Mouse (Mus musculus): Measurements from ENCODE around the gene H2afy. TPM values are rescaled to one million over a fixed set of nuclear protein-coding genes. Genes with fewer than 3 reads are reported as not detected.

Gene H2afy
- polyA plus RNA-seq, 1 experiment from 2014 or later: 361 TPM

DNA sequence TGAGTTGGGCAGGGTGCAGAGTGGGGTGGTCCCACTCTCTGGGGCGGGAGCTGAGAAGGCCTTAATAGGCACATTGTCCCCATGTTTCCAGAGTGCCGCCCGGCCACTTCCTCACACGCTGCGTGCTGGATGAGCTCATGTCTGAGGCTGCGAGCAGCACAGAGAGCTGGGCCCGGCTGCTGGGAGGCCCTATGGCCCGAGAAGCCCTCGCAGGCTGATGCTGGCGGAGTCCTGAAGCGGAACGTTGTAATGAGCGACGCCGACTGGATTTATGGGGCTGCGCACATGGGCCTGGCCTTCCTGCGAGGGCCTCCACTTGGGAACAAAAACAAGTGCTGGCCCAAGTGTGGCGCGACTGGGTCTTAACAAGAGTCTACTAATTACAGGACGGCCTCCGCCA is 70.0 kb downstream of the H2afy start:
- no peak for ATAC-seq (replicated peaks; ENCODE audit: low FRiP score, low TSS enrichment, low read depth)
- Histone ChIP-seq H3K4me2 (ENCODE audit: low read length) (no peak overlapping the region), H3K9ac (ENCODE audit: low read length) (no peak overlapping the region), H3K4me3 (ENCODE audit: low read depth, low read length) (no peak overlapping the region), H3K9me3 (ENCODE audit: control insufficient read depth, low read length) (no peaks in the 10 kb centered on the region), H3K36me3 (ENCODE audit: control insufficient read depth, insufficient read depth, low read length) (peaks cover 5% of the 10 kb centered on the region), H3K27me3 (replicated peaks; ENCODE audit: control insufficient read depth, insufficient read depth, low read length) (0 out of 2 replicates have a peak, but pooled peaks cover 18% of the 10 kb centered on the region), H3K27ac (ENCODE audit: low read depth) (no peak overlapping the region), H3K4me1 (replicated peaks; ENCODE audit: control insufficient read depth, insufficient read depth, low read length) (no peaks in the 10 kb centered on the region; the same call in 1 of the 2 replicates)
- no peak for DNase-seq (ENCODE audit: low spot score)
- 70% methylated on average over 21 of the region's 21 CpGs for WGBS

DNA sequence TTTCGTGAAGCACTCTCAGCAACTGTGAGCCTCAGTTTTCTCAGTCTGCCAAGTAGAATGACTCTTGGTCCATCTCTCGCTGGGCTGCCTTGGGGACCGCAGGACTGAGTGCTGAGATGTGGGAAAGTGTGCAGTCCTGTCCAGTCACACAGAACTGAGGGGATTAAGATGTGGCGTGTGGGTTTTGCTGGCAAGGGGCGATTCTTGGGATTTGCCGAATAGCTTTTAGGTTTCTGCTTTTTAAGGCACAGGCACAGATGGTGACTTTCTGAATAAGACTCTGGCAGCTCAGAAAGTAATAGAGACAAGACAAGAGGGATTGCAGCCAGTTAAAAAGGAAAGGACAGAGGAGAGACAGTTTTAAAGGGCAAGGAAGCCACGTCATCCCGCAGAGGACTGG is 78.4 kb downstream of the H2afy start:
- ATAC-seq (replicated peaks; ENCODE audit: low FRiP score, low TSS enrichment, low read depth) (no peak), DNase-seq (ENCODE audit: low spot score) (no peak)
- H3K27ac ChIP-seq (ENCODE audit: low read depth): no peak overlapping the region
- 0 out of 2 replicates have a peak, but pooled peaks cover 8% of the 10 kb centered on the region for H3K27me3 ChIP-seq (replicated peaks; ENCODE audit: control insufficient read depth, insufficient read depth, low read length)
- H3K9me3 ChIP-seq (ENCODE audit: control insufficient read depth, low read length): no peaks in the 10 kb centered on the region
- no peak overlapping the region for H3K4me3 ChIP-seq (ENCODE audit: low read depth, low read length)
- H3K36me3 ChIP-seq (ENCODE audit: control insufficient read depth, insufficient read depth, low read length): no peaks in the 10 kb centered on the region
- WGBS: 85% methylated on average over 8 of the region's 8 CpGs
- no peak overlapping the region for H3K4me2 ChIP-seq (ENCODE audit: low read length)
- no peaks in the 10 kb centered on the region; the same call in 1 of the 2 replicates for H3K4me1 ChIP-seq (replicated peaks; ENCODE audit: control insufficient read depth, insufficient read depth, low read length)
- H3K9ac ChIP-seq (ENCODE audit: low read length): no peak overlapping the region

DNA sequence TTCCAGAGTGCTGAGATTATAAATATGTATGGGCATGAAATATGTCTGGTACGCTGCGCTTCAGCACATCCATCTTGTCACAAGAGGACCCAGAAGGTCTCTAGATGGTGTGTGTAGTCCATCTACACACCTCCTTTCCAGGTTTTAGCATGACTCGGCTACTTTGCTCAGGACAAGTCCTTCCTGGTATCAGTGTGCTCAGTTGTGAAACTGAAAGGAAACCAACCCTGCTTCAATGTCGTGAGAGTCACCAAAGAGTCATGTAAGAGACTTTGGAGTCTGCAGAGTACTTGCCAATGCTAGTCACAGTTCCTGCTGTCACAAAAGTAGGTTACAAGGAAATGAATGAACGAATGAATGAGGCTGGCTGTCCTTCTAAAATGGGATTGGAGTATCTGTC is 80.4 kb downstream of the H2afy start:
- H3K27me3 ChIP-seq (replicated peaks; ENCODE audit: control insufficient read depth, insufficient read depth, low read length): 0 out of 2 replicates have a peak, but pooled peaks cover 11% of the 10 kb centered on the region
- H3K9ac ChIP-seq (ENCODE audit: low read length): no peak overlapping the region
- 85% methylated on average over 5 of the region's 5 CpGs for WGBS
- ATAC-seq (replicated peaks; ENCODE audit: low FRiP score, low TSS enrichment, low read depth) (no peak), DNase-seq (ENCODE audit: low spot score) (no peak)
- H3K4me2 ChIP-seq (ENCODE audit: low read length): no peak overlapping the region
- no peaks in the 10 kb centered on the region for H3K9me3 ChIP-seq (ENCODE audit: control insufficient read depth, low read length)
- H3K4me1 ChIP-seq (replicated peaks; ENCODE audit: control insufficient read depth, insufficient read depth, low read length): no peaks in the 10 kb centered on the region
- no peak overlapping the region for H3K4me3 ChIP-seq (ENCODE audit: low read depth, low read length)
- H3K36me3 ChIP-seq (ENCODE audit: control insufficient read depth, insufficient read depth, low read length): no peaks in the 10 kb centered on the region
- H3K27ac ChIP-seq (ENCODE audit: low read depth): no peak overlapping the region

DNA sequence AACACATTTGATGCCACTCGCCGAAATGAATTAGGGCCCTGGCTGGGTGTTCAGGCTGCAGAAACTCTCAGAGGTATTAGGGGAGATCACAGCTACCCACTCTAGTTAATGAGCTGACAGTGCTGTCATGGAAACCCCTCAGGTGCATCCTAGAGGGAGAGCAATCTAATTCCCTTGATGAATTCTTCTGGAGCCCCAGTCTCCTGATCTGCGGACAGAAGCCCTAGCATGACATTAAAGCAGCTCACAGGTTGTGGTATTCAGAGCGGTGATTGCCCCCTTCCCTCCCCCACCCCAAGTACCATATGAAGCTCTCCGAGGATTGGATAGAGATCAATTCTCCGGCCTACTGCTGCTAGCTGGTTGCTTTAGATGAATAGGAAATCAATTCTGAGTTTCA is 82.1 kb downstream of the H2afy start:
- Histone ChIP-seq H3K4me3 (ENCODE audit: low read depth, low read length) (no peak overlapping the region), H3K4me2 (ENCODE audit: low read length) (no peak overlapping the region), H3K4me1 (replicated peaks; ENCODE audit: control insufficient read depth, insufficient read depth, low read length) (0 out of 2 replicates have a peak, but pooled peaks cover 3% of the 10 kb centered on the region), H3K27ac (ENCODE audit: low read depth) (no peak overlapping the region), H3K36me3 (ENCODE audit: control insufficient read depth, insufficient read depth, low read length) (no peaks in the 10 kb centered on the region), H3K27me3 (replicated peaks; ENCODE audit: control insufficient read depth, insufficient read depth, low read length) (0 out of 2 replicates have a peak, but pooled peaks cover 11% of the 10 kb centered on the region), H3K9me3 (ENCODE audit: control insufficient read depth, low read length) (no peaks in the 10 kb centered on the region), H3K9ac (ENCODE audit: low read length) (no peak overlapping the region)
- no peak for DNase-seq (ENCODE audit: low spot score)
- ATAC-seq (replicated peaks; ENCODE audit: low FRiP score, low TSS enrichment, low read depth): no peak
- 78% methylated on average over 6 of the region's 6 CpGs for WGBS

DNA sequence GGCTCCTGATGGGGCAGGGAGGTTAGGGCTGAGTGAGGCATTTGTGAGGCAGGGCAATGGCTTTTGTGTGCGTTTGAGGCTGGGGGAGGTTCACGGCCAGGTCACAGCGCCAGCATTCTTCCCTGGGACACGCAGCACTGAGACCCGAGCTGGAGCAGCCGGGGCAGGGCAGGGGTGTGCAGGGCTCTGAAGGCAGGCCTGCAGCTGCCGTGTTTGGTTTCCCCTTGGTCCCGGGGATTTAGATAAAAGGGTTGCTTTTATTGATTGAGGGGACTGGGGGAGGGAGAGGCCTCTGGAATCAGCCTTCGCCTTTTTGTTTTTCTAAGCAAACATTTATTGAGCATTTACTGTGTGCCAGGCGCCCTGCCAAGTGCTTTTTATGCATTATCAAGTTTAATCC is 83.4 kb downstream of the H2afy start:
- no peak overlapping the region for H3K4me2 ChIP-seq (ENCODE audit: low read length)
- peak overlapping the region; percentile 48 for H3K27ac ChIP-seq (ENCODE audit: low read depth)
- H3K9me3 ChIP-seq (ENCODE audit: control insufficient read depth, low read length): no peaks in the 10 kb centered on the region
- H3K4me3 ChIP-seq (ENCODE audit: low read depth, low read length): no peak overlapping the region
- H3K4me1 ChIP-seq (replicated peaks; ENCODE audit: control insufficient read depth, insufficient read depth, low read length): 0 out of 2 replicates have a peak, but pooled peaks cover 3% of the 10 kb centered on the region
- no peak overlapping the region for H3K9ac ChIP-seq (ENCODE audit: low read length)
- 0 out of 2 replicates have a peak, but pooled peaks cover 11% of the 10 kb centered on the region for H3K27me3 ChIP-seq (replicated peaks; ENCODE audit: control insufficient read depth, insufficient read depth, low read length)
- no peaks in the 10 kb centered on the region for H3K36me3 ChIP-seq (ENCODE audit: control insufficient read depth, insufficient read depth, low read length)
- DNase-seq (ENCODE audit: low spot score): no peak
- peak; percentile 73 for ATAC-seq (replicated peaks; ENCODE audit: low FRiP score, low TSS enrichment, low read depth)
- WGBS: 8% methylated on average over 10 of the region's 10 CpGs

DNA sequence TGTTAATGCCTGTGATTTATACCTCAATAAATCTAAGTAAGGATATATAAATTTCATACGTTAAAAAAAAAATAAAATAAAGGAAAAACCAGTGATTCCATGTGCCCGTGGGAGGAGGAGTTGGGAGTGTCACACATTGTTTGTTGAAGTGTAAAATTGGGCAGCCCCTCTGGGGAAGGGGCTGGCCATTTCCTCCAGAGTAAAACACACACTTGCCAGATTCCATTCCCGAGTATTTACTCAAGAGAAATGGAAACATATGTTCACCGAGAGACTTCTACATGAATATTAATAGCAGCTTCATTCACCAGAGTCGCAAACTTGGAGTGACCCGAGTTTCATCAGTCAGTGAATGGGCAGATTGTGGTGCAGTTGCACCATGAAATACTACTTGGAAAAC is 85.9 kb downstream of the H2afy start:
- Histone ChIP-seq H3K36me3 (ENCODE audit: control insufficient read depth, insufficient read depth, low read length) (no peaks in the 10 kb centered on the region), H3K27me3 (replicated peaks; ENCODE audit: control insufficient read depth, insufficient read depth, low read length) (0 out of 2 replicates have a peak, but pooled peaks cover 11% of the 10 kb centered on the region), H3K4me1 (replicated peaks; ENCODE audit: control insufficient read depth, insufficient read depth, low read length) (0 out of 2 replicates have a peak, but pooled peaks cover 3% of the 10 kb centered on the region), H3K4me2 (ENCODE audit: low read length) (no peak overlapping the region), H3K4me3 (ENCODE audit: low read depth, low read length) (no peak overlapping the region), H3K9ac (ENCODE audit: low read length) (no peak overlapping the region), H3K9me3 (ENCODE audit: control insufficient read depth, low read length) (no peaks in the 10 kb centered on the region), H3K27ac (ENCODE audit: low read depth) (no peak overlapping the region)
- ATAC-seq (replicated peaks; ENCODE audit: low FRiP score, low TSS enrichment, low read depth) (no peak), DNase-seq (ENCODE audit: low spot score) (no peak)
- WGBS: 36% methylated on average over 6 of the region's 6 CpGs

DNA sequence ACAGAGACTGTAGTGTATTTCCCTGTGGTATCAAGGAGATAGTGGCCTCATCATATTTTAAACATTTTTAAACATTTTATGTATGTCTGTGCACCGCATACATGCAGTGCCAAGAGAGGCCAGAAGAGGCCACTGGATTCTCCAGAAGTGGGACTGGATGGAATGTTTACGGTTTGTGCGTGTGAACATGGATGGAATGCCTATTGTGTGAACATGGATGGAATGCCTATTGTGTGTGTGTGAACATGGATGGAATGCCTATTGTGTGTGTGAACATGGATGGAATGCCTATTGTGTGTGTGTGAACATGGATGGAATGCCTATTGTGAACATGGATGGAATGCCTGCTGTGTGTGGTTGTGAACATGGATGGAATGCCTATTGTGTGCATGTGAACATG is 93.9 kb downstream of the H2afy start:
- Histone ChIP-seq H3K36me3 (ENCODE audit: control insufficient read depth, insufficient read depth, low read length) (no peaks in the 10 kb centered on the region), H3K4me3 (ENCODE audit: low read depth, low read length) (no peak overlapping the region), H3K4me2 (ENCODE audit: low read length) (no peak overlapping the region), H3K27me3 (replicated peaks; ENCODE audit: control insufficient read depth, insufficient read depth, low read length) (peaks cover 16% of the 10 kb centered on the region), H3K9ac (ENCODE audit: low read length) (no peak overlapping the region), H3K9me3 (ENCODE audit: control insufficient read depth, low read length) (no peaks in the 10 kb centered on the region), H3K4me1 (replicated peaks; ENCODE audit: control insufficient read depth, insufficient read depth, low read length) (no peaks in the 10 kb centered on the region), H3K27ac (ENCODE audit: low read depth) (no peak overlapping the region)
- ATAC-seq (replicated peaks; ENCODE audit: low FRiP score, low TSS enrichment, low read depth) (no peak), DNase-seq (ENCODE audit: low spot score) (no peak)
- 86% methylated on average over 3 of the region's 3 CpGs for WGBS

DNA sequence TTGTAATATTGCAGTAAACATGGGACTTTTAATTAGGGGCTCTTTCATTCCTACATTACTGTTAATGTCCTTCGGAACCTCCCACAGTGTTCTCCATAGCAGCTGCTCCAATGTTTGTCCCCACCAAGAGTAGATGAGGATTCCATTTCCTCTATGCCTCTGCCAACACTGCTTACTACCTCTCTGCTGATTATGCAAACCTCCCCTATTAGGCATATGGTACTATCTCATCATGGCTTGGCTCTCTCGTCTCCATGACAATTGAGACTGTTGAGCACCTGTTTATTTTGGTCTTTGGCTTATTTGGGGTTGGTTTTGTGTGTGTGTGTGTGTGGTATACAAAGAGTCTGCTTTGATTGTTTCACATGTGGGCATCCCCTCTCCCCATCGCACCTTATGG is 95.5 kb downstream of the H2afy start:
- WGBS: 81% methylated on average over 3 of the region's 3 CpGs
- Histone ChIP-seq H3K4me3 (ENCODE audit: low read depth, low read length) (no peak overlapping the region), H3K27ac (ENCODE audit: low read depth) (no peak overlapping the region), H3K4me1 (replicated peaks; ENCODE audit: control insufficient read depth, insufficient read depth, low read length) (no peaks in the 10 kb centered on the region), H3K27me3 (replicated peaks; ENCODE audit: control insufficient read depth, insufficient read depth, low read length) (peaks cover 30% of the 10 kb centered on the region), H3K36me3 (ENCODE audit: control insufficient read depth, insufficient read depth, low read length) (no peaks in the 10 kb centered on the region), H3K4me2 (ENCODE audit: low read length) (no peak overlapping the region), H3K9ac (ENCODE audit: low read length) (no peak overlapping the region), H3K9me3 (ENCODE audit: control insufficient read depth, low read length) (no peaks in the 10 kb centered on the region)
- ATAC-seq (replicated peaks; ENCODE audit: low FRiP score, low TSS enrichment, low read depth) (no peak), DNase-seq (ENCODE audit: low spot score) (no peak)

DNA sequence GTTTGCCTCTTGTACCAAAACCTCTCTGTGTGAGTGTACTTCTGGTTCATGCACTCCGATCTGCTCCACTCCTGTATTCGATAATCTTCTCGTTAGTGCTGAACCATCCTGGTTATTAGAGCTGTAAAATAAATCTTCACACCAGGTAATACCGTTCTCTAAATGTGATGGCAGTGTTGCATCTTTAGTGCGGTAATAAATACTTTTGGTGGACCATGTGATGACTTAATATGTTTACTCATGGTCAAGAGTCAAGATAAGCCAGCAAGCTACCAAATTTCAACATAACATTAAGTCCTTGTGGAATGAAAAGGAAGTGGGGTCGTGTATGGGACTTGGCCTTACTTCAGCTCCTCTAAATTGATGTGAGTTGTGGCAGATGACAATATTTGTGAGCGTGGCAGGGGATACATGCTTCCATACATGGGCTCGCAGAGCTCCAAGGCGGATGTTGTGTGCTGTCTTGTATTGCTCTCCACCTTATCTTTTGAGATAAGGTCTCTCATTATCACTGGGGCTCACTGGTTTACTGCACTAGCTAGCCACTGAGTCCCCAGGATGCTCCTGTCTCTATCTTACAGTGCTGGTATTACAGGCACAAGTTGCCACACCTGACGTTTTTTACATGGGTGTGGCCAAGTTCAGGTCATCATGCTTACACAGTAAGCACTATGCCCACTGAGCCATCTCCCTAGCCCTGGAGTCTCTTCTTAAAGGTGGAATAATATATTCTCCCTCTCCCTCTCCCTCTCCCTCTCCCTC is 96.4 kb downstream of the H2afy start:
- Histone ChIP-seq H3K27ac (ENCODE audit: low read depth) (no peak overlapping the region), H3K27me3 (replicated peaks; ENCODE audit: control insufficient read depth, insufficient read depth, low read length) (peaks cover 37% of the 10 kb centered on the region), H3K9me3 (ENCODE audit: control insufficient read depth, low read length) (no peaks in the 10 kb centered on the region), H3K4me1 (replicated peaks; ENCODE audit: control insufficient read depth, insufficient read depth, low read length) (no peaks in the 10 kb centered on the region), H3K36me3 (ENCODE audit: control insufficient read depth, insufficient read depth, low read length) (no peaks in the 10 kb centered on the region), H3K9ac (ENCODE audit: low read length) (no peak overlapping the region), H3K4me3 (ENCODE audit: low read depth, low read length) (no peak overlapping the region), H3K4me2 (ENCODE audit: low read length) (no peak overlapping the region)
- DNase-seq (ENCODE audit: low spot score) (no peak), ATAC-seq (replicated peaks; ENCODE audit: low FRiP score, low TSS enrichment, low read depth) (peak; percentile 68)
- WGBS: 47% methylated on average over 10 of the region's 10 CpGs

Data from intestine, embryonic 14.5 days (tissue).